Mouse (Mus musculus): ENCODE measurements around the gene Dbp.
A peak's percentile ranks its signal among the peaks of the same experiment; 100 is the strongest.

- TF ChIP-seq POLR2A (IDR thresholded peaks at IDR 0.05; ENCODE audit: insufficient read length, low read depth) (no peak), TCF12 (IDR thresholded peaks at IDR 0.05; ENCODE audit: insufficient read depth, poor library complexity, severe bottlenecking) (no peak), SRF (IDR thresholded peaks at IDR 0.05; ENCODE audit: control insufficient read depth, insufficient read length, low read depth) (no peak), POLR2AphosphoS2 (IDR thresholded peaks at IDR 0.05; ENCODE audit: insufficient read length, low read depth) (peak; percentile 92), MYOG (IDR thresholded peaks at IDR 0.05; ENCODE audit: control insufficient read depth in 1 of 3, insufficient read depth in 1 of 3, insufficient read length in 2 of 3, low read depth in 2 of 3) (no peak), USF1 (IDR thresholded peaks at IDR 0.05; ENCODE audit: low read depth) (no peak), MAX (IDR thresholded peaks at IDR 0.05; ENCODE audit: low read depth) (no peak)
Observed at GRCm38 (mm10) chr7:45710477-45711191, 5.7 kb downstream of the Dbp start.

Measured in myocyte (in vitro differentiated cells).